Mouse (Mus musculus): Measurements from ENCODE around the gene Psmb1. TPM values are rescaled to one million over a fixed set of nuclear protein-coding genes. Genes with fewer than 3 reads are reported as not detected.
"Not testable (repeated sequence)": the region's sequence is repeated elsewhere in the genome, so short reads cannot be mapped to it uniquely, and the experiment has no call there.

Gene Psmb1
- polyA plus RNA-seq, 2 experiments = 85.5 to 173 TPM

GRCm38 (mm10) chr17:15449606-15450005 lies 49.9 kb downstream of the Psmb1 start:
- Histone ChIP-seq H3K4me2 (ENCODE audit: low read depth) (no peak overlapping the region), H3K4me1 (replicated peaks; ENCODE audit: control insufficient read depth in 2 of 2, insufficient read depth in 2 of 2, low read length in 1 of 2) (no peaks in the 10 kb centered on the region), H3K27ac (no peak overlapping the region), H3K9me3 (ENCODE audit: control insufficient read depth, low read length) (no peaks in the 10 kb centered on the region), H3K4me3 (ENCODE audit: insufficient read depth in 1 of 2, low read depth in 2 of 2, low read length in 2 of 2) (no peak overlapping the region), H3K9ac (replicated peaks) (no peak overlapping the region), H3K27me3 (ENCODE audit: control insufficient read depth, insufficient read depth, low read length) (no peaks in the 10 kb centered on the region), H3K36me3 (replicated peaks; ENCODE audit: control insufficient read depth, insufficient read depth, low read depth) (no peaks in the 10 kb centered on the region)
- TF ChIP-seq CTCF (IDR thresholded peaks at IDR 0.05; ENCODE audit: low read depth) = no peak
- TF ChIP-seq EP300 (IDR thresholded peaks at IDR 0.05; ENCODE audit: low read depth) = no peak
- no peak for ATAC-seq (ENCODE audit: insufficient read depth)
- DNase-seq (ENCODE audit: low read depth in 3 of 3, low spot score in 3 of 3) = no peak
- 55% methylated on average over 3 of the region's 3 CpGs for WGBS (ENCODE audit: insufficient replicate concordance)

GRCm38 (mm10) chr17:15449144-15449543 lies 50.4 kb downstream of the Psmb1 start:
- 44% methylated on average over 6 of the region's 6 CpGs for WGBS (ENCODE audit: insufficient replicate concordance)
- H3K27ac ChIP-seq; H3K4me3 ChIP-seq (ENCODE audit: insufficient read depth in 1 of 2, low read depth in 2 of 2, low read length in 2 of 2); H3K4me1 ChIP-seq (replicated peaks; ENCODE audit: control insufficient read depth in 2 of 2, insufficient read depth in 2 of 2, low read length in 1 of 2); DNase-seq (ENCODE audit: low read depth in 3 of 3, low spot score in 3 of 3); ATAC-seq (ENCODE audit: insufficient read depth); H3K9ac ChIP-seq (replicated peaks); H3K27me3 ChIP-seq (ENCODE audit: control insufficient read depth, insufficient read depth, low read length); H3K9me3 ChIP-seq (ENCODE audit: control insufficient read depth, low read length); H3K36me3 ChIP-seq (replicated peaks; ENCODE audit: control insufficient read depth, insufficient read depth, low read depth); H3K4me2 ChIP-seq (ENCODE audit: low read depth): not testable (repeated sequence)

GRCm38 (mm10) chr17:15447831-15448230 lies 51.7 kb downstream of the Psmb1 start:
- no peak overlapping the region for H3K27ac ChIP-seq
- H3K27me3 ChIP-seq (ENCODE audit: control insufficient read depth, insufficient read depth, low read length) = no peaks in the 10 kb centered on the region
- DNase-seq (ENCODE audit: low read depth in 3 of 3, low spot score in 3 of 3) (no peak), ATAC-seq (ENCODE audit: insufficient read depth) (no peak)
- TF ChIP-seq CTCF (IDR thresholded peaks at IDR 0.05; ENCODE audit: low read depth) (no peak), EP300 (IDR thresholded peaks at IDR 0.05; ENCODE audit: low read depth) (no peak)
- no peaks in the 10 kb centered on the region for H3K4me1 ChIP-seq (replicated peaks; ENCODE audit: control insufficient read depth in 2 of 2, insufficient read depth in 2 of 2, low read length in 1 of 2)
- no peak overlapping the region for H3K9ac ChIP-seq (replicated peaks)
- no peak overlapping the region for H3K4me2 ChIP-seq (ENCODE audit: low read depth)
- H3K4me3 ChIP-seq (ENCODE audit: insufficient read depth in 1 of 2, low read depth in 2 of 2, low read length in 2 of 2) = no peak overlapping the region
- WGBS (ENCODE audit: insufficient replicate concordance) = 40% methylated on average over 5 of the region's 5 CpGs
- no peaks in the 10 kb centered on the region for H3K36me3 ChIP-seq (replicated peaks; ENCODE audit: control insufficient read depth, insufficient read depth, low read depth)
- no peaks in the 10 kb centered on the region for H3K9me3 ChIP-seq (ENCODE audit: control insufficient read depth, low read length)

GRCm38 (mm10) chr17:15445421-15445820 lies 54.1 kb downstream of the Psmb1 start:
- no peak for DNase-seq (ENCODE audit: low read depth in 3 of 3, low spot score in 3 of 3)

GRCm38 (mm10) chr17:15440463-15441121 lies 59.0 kb downstream of the Psmb1 start:
- Histone ChIP-seq H3K4me2 (ENCODE audit: low read depth) (no peak overlapping the region; the same call in 1 of the 2 replicates), H3K9ac (replicated peaks) (no peak overlapping the region), H3K4me1 (replicated peaks; ENCODE audit: control insufficient read depth in 2 of 2, insufficient read depth in 2 of 2, low read length in 1 of 2) (peaks cover 0 to 5% of the 10 kb centered on the region in 2 experiments; a peak in 2 of 4 replicates), H3K4me3 (ENCODE audit: insufficient read depth in 1 of 2, low read depth in 2 of 2, low read length in 2 of 2) (no peak overlapping the region), H3K36me3 (replicated peaks; ENCODE audit: control insufficient read depth, insufficient read depth, low read depth) (no peaks in the 10 kb centered on the region), H3K9me3 (ENCODE audit: control insufficient read depth, low read length) (no peaks in the 10 kb centered on the region), H3K27me3 (ENCODE audit: control insufficient read depth, insufficient read depth, low read length) (no peaks in the 10 kb centered on the region), H3K27ac (no peak overlapping the region)
- ATAC-seq (ENCODE audit: insufficient read depth) = peak; percentile 41; the same call in 1 of the 2 replicates
- DNase-seq (ENCODE audit: low read depth in 3 of 3, low spot score in 3 of 3) = peak in 1 of 3 experiments; percentile 9
- TF ChIP-seq CTCF (IDR thresholded peaks at IDR 0.05; ENCODE audit: low read depth) (no peak), EP300 (IDR thresholded peaks at IDR 0.05; ENCODE audit: low read depth) (no peak)
- 21% methylated on average over 11 of the region's 11 CpGs for WGBS (ENCODE audit: insufficient replicate concordance)

More at GRCm38 (mm10) chr17:15445421-15445820, 54.1 kb downstream of the Psmb1 start:
- H3K4me3 ChIP-seq (ENCODE audit: insufficient read depth in 1 of 2, low read depth in 2 of 2, low read length in 2 of 2) = no peak overlapping the region
- no peaks in the 10 kb centered on the region for H3K27me3 ChIP-seq (ENCODE audit: control insufficient read depth, insufficient read depth, low read length)
- ATAC-seq (ENCODE audit: insufficient read depth) = no peak
- peaks cover 0 to 2% of the 10 kb centered on the region in 2 experiments; a peak in 2 of 4 replicates for H3K4me1 ChIP-seq (replicated peaks; ENCODE audit: control insufficient read depth in 2 of 2, insufficient read depth in 2 of 2, low read length in 1 of 2)
- H3K9ac ChIP-seq (replicated peaks) = no peak overlapping the region
- H3K36me3 ChIP-seq (replicated peaks; ENCODE audit: control insufficient read depth, insufficient read depth, low read depth) = no peaks in the 10 kb centered on the region
- H3K27ac ChIP-seq = no peak overlapping the region
- TF ChIP-seq CTCF (IDR thresholded peaks at IDR 0.05; ENCODE audit: low read depth) (no peak), EP300 (IDR thresholded peaks at IDR 0.05; ENCODE audit: low read depth) (no peak)
- no peaks in the 10 kb centered on the region for H3K9me3 ChIP-seq (ENCODE audit: control insufficient read depth, low read length)
- 73% methylated on average over 3 of the region's 3 CpGs for WGBS (ENCODE audit: insufficient replicate concordance)
- no peak overlapping the region for H3K4me2 ChIP-seq (ENCODE audit: low read depth)

Measured in liver, embryonic 14.5 days (tissue).